Mouse (Mus musculus) MEL-GATA-1-ER (cell line): ENCODE data around the gene Wbp2nl.

Source experiments
- DNase-seq: peaks from one replicate; pipeline ENCODE4 v3.0.0-alpha.2; 2012; ENCODE audit warnings: low read depth; ENCODE audit errors: extremely low read depth

Wbp2nl gene

GRCm38 (mm10) chr15:82298764-82299561, at the start of gene Wbp2nl:
Gene Wbp2nl (plus strand): TSS chr15:82298954.
- DNase-seq: no peak

- DNase-seq: no peak
These were observed 47.2 kb upstream of the Wbp2nl start for GRCm38 (mm10) chr15:82251579-82251978.

DNA sequence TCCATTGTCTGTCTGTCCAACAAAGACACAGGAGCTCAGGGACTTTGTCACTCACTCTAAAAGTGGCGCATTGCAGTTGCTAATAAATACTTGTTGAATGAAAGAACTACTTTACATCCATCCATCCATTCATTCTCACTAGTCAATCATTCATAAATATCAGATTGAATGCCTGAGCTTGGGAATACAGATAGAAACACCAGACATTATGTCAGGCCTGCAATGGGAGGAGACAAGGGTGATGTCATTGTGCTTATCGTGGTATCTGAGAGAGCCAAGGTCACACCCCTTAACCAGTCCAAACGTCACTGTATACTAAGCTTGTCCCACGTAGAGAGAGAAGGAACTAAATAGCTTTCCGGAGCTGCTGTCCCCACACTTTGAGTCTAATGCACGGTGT, 46.7 kb upstream of the Wbp2nl start, which contains the start of gene 1500009C09Rik:
Gene 1500009C09Rik, plus strand, starts transcription at position 301 of the 400 bp plus-strand sequence.
- no peak for DNase-seq

GRCm38 (mm10) chr15:82255248-82255647, 43.5 kb upstream of the Wbp2nl start:
- no peak for DNase-seq

- DNase-seq: no peak
These were observed 42.8 kb upstream of the Wbp2nl start for GRCm38 (mm10) chr15:82255944-82256383.

- DNase-seq: peak; percentile 37
These were observed 39.2 kb upstream of the Wbp2nl start for GRCm38 (mm10) chr15:82259510-82259909.

DNA sequence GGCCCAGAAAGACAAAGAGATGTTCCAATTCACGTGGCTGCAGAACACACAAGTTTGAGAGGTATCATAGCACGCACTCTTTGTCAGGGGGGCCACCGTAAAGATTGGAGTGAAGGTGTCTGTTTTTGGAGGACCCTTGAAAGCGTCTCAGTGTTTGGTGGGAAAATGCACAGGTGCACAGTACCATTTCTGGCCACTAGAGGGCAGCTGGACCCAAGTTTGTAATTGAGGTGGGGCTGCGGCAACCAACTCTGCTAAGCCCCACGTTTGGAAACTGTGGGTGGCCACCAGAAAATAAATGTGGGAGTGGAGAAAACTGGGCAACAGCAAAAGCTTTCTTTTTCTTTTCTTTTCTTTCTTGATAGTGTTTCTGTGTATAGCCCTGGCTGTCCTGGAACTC, 32.4 kb upstream of the Wbp2nl start:
- DNase-seq: no peak

DNA sequence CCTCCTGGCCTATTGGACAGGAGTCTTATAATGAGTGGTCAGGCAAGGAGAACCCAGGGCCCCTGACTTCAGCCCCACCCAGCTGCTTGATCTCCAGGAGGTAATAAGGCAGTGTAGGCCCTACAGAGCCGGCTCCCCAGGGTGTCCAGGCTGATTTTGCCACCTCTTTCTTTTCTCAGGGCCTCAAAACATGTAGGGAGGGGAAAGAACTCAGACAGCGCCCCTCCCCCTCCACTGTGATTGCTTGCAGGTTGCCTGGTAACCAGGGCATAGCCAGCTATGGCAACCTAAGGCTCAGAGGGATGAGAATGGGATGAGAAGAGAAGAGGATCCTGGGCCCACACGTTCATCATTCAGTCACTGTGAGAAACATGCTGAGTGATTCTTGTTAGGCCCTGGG, 30.6 kb upstream of the Wbp2nl start:
- no peak for DNase-seq

GRCm38 (mm10) chr15:82268783-82269182, 30.0 kb upstream of the Wbp2nl start:
- no peak for DNase-seq

DNA sequence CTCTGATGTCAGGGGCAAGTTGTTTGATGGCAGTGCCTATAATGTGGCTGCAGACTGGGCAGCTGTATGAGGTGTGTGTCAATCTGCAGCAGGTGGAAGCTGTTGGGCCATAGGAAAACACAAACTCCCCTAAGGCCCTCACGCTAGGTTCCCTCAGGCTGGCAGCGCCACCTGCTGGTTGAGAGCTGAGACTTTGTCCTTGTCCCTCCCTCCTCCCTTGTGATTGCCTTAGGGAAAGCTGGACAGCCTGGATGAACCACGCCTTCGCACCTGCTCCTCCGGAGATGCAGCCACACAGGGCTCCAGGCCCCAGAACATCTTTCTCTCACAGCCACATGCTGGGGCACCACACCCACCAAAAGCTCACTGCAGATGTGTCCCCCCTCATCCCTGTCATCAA, 27.6 kb upstream of the Wbp2nl start:
- DNase-seq: no peak

DNA sequence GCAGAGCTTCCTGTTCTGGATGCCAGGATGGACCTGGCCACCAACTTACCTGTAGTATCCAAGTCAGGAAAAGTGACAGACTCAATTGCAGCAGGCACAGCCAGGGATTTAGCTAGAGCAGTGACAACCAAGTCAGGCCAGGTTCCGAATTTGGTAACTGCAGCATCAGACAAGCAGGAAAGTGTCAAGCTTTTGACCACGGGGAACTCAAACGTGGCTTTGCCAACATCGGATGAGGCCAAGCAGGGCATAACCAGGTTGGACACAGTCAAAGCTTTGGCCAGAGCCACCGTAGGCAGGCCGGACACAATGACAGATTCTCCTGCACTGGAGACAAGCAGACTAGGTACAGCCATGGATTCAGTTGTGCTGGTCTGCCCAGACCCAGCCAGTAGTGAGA, 26.5 kb upstream of the Wbp2nl start:
- DNase-seq: no peak

GRCm38 (mm10) chr15:82274593-82274926, 24.2 kb upstream of the Wbp2nl start, which contains the start of gene Sept3:
Gene Sept3 (plus strand): TSS chr15:82274893.
- no peak for DNase-seq

DNA sequence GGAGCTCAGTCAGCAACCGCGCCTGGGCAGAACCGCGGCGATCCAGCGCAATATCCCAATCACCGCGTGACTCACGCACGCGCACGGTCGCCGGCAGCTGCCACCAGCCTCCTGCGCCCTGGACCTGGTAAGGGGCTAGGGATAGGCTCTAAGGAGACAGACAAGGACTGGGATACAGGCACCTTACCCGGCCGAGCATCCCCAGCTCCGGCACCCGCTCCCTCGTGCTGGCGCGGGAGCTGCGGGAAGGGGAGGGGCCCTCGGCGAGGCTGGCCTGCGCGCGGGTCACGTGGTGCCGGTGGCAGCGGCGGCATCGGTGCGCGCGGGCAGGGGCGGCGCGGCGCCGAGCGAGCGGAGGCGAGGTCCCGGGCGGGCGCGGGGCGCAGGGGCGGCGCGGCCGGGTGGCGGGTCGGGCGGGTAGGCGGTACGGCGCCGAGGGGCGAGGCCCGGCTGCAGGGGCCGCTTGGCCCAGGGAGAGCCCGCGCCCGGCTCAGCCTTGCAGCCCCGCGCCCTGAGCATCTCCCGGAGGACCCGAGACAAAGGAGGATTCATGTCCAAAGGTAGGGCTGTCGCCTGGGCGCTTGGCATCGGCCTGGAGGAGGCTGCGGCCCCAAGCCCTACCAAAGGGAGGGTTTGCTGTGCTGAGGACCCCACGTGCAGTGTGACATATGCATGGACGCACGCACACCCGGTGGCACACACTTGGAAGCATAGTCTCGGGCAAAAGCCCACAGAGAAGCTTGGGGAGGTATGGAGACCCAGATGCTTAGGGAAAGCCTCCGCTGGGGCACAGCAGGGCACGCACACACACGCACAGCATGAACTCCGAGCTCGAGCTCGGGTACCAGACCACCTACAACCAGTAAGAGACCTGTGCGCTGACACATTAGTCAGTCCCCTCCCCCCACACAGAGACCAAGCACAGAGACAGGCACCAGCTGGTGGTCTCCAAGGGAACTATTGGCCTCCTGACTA, 23.5 kb upstream of the Wbp2nl start:
- DNase-seq: no peak

DNA sequence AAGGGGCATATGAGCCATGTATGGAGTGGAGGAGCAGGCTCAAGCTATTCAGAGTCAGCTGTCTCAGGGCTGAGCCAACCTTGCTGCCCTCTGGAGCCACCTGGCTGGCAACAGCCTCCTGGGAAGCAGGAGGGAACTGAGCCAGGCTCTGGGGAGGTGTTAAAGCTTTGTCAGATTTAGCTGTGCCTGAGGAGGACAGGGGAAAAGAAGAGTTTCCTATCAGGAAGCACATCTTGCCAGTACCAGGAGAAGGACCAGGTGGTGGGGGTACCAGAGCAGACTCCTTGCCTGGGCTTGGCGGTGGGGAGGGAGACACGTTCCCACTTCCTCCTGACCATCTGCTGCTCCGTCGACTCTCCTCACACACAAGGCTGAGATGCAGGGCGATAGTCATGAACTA, 21.2 kb upstream of the Wbp2nl start:
- DNase-seq: no peak

DNA sequence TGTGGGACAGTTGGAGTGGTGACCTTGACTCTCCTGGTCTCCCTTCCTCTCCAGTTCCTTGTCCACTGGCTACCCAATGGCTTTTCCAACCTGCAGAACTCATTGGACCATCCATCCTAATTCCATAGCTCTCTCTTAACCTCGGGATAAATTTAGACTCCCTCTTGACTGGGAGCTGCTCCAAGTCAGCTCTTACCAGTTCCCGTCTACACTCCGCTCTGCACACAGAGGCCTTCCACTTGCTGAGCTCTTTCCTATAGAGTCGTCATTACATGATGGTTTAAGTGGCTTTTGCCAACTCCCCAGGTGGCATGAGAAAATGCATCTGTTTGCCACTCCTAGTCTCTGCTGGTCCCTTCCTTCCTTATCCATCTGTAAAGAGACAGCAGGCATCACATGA, 18.1 kb upstream of the Wbp2nl start:
- DNase-seq: no peak

- peak; percentile 31 for DNase-seq
These were observed 12.6 kb upstream of the Wbp2nl start for GRCm38 (mm10) chr15:82286157-82286556.

GRCm38 (mm10) chr15:82290252-82290651, 8.5 kb upstream of the Wbp2nl start:
- no peak for DNase-seq

DNA sequence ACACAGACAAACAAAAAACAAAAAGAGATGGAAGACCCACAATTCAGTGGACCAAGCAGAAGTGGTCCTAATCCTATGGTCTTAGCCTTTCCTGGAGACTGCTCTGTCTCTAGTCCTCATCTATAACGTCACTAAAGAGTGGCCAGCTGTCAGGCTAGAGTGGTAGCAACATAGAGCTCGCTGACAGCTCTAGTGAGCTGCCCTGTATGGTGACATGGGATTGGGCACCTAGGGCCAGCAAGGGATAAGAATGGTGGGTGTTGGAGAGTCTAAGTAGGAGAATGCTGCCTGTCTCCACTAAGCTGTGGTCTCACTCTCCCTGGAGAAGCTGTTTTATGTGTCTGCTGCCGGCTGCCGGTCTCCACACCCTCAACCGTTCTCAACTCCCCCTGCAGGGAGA, 5.9 kb upstream of the Wbp2nl start:
- no peak for DNase-seq

- no peak for DNase-seq
These were observed 5.5 kb upstream of the Wbp2nl start for GRCm38 (mm10) chr15:82293271-82293711.

DNA sequence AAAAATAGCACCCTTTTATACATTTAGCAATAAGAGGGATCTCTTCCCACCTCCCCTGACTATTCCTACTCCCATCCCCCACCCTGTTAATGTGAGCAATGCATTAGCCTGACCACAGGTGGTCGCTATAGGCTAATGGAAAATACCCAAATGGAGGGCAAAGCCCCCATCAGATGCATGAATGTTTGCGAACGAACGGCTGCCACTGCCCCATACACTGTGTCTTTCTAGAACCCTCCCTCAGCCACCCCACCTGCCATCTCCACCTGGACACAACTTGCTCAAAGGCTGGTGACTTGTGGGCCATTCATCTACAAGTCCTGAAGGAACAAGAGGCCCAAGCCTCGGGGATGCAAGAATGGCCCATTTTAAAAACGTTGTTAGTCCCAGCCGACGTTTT, 4.7 kb upstream of the Wbp2nl start:
- DNase-seq: no peak

DNA sequence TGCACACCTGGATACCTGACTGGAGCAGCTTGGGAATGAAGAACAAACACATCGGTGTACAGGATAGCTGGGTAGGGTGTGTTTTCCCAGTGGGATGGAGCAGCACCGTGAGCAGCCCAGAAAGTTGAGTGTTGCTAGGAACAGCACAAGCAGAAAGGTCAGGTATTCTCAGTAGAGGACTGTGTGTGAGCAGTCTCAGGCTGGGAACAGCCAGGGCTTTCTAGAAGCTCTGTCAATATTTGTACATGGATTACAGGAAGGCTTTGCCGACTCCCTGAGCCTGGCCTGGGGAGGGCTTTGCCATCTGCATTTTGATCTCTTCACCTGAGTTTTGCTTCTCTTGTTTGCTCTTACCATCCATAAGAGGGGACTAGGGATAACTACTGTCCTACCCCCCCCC, 8.4 kb downstream of the Wbp2nl start:
- no peak for DNase-seq

GRCm38 (mm10) chr15:82308416-82308815, 9.7 kb downstream of the Wbp2nl start:
- no peak for DNase-seq
